ENCODE assay signal across 17 mouse cellular contexts in the genomic region with DNA sequence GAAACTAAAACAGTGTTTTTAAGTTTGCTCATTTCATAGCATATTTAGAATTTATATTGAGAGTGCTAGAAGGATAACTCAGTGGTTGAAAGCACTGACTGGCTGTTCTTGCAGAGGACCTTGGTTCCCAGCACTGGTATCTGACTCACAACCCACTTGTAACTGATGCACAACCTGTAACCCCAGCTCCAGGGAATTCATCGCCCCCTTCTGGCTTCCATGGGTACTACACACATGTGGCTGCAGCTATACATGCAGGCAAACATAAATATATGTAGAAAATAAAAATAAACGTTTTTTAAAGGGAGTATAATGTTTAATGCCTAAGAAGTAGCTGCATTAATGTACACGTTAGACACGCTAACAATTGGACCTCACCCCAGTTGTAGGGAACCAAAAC. TPM values are rescaled to one million over a fixed set of nuclear protein-coding genes. Genes with fewer than 3 reads are reported as not detected.
DNase-seq lines count a peak whose midpoint lies in the region; ATAC-seq and TF ChIP-seq lines count a peak whose summit lies in the region.
"Had no signal": no experiment of that assay in that cellular context is flagged by ENCODE, and none has a peak within 500 bp of the region (broad histone marks: within the 10 kb centered on the region; RNA-seq: fewer than 3 reads in every experiment).

No protein-coding gene starts in this region.

- no peak overlapping the region for H3K9ac ChIP-seq in intestine, postnatal 0 days (ENCODE audit: low read depth, low read length)
- H3K9ac ChIP-seq in intestine, embryonic 15.5 days: no peak overlapping the region
- no peak overlapping the region for H3K9ac ChIP-seq in midbrain, postnatal 0 days (replicated peaks; ENCODE audit: low read length, poor library complexity, severe bottlenecking)
- no peak overlapping the region for H3K9ac ChIP-seq in midbrain, embryonic 16.5 days (ENCODE audit: low read depth, low read length)
- H3K9ac ChIP-seq in ES-E14 (ENCODE audit: insufficient read depth, low read depth, low read length, poor library complexity, severe bottlenecking): no peak overlapping the region
- H3K9ac ChIP-seq: hindbrain, embryonic 13.5 days; limb, embryonic 15.5 days; midbrain, embryonic 15.5 days had no signal

- no peak for ATAC-seq in intestine, postnatal 0 days
- no peak for ATAC-seq in intestine, embryonic 15.5 days
- no peak for ATAC-seq in midbrain, postnatal 0 days (ENCODE audit: low FRiP score)
- ATAC-seq in midbrain, embryonic 16.5 days: no peak
- ATAC-seq: midbrain, embryonic 15.5 days had no signal

- TF ChIP-seq POLR2A in brain, embryonic 14.5 days (IDR thresholded peaks at IDR 0.05; ENCODE audit: borderline replicate concordance, extremely low read depth, insufficient read depth, insufficient read length, poor library complexity, severe bottlenecking): no peak

- 71% methylated on average over 4 of the region's 4 CpGs for WGBS in intestine, postnatal 0 days
- 70% methylated on average over 4 of the region's 4 CpGs for whole genome bisulfite sequencing in intestine, embryonic 15.5 days
- WGBS in midbrain, postnatal 0 days: 77% methylated on average over 4 of the region's 4 CpGs
- WGBS in midbrain, embryonic 16.5 days: 74% methylated on average over 4 of the region's 4 CpGs

- DNase-seq in midbrain, postnatal 0 days (ENCODE audit: low spot score): no peak
- no peak for DNase-seq in ES-E14 (ENCODE audit: low read depth, low spot score)
- no peak for DNase-seq in brain, embryonic 14.5 days (ENCODE audit: low read depth)
- DNase-seq in right cerebral cortex, adult 2 months (ENCODE audit: low spot score in 2 of 2): no peak
- no peak for DNase-seq in gastrocnemius, adult 18-20 months (ENCODE audit: low spot score)
- DNase-seq: cerebellum, adult 11-12 months; cerebellum, postnatal 25 days; kidney, adult 11 months; right cerebral cortex, adult 18-20 months had no signal

- TF ChIP-seq CTCF in intestine, postnatal 0 days (IDR thresholded peaks at IDR 0.05; ENCODE audit: low read depth): peak; percentile 35
- TF ChIP-seq CTCF in midbrain, postnatal 0 days (IDR thresholded peaks at IDR 0.05): peak; percentile 52
- TF ChIP-seq CTCF in brain, embryonic 14.5 days (IDR thresholded peaks at IDR 0.05; ENCODE audit: borderline replicate concordance, extremely low read depth, insufficient read depth, insufficient read length): peak; percentile 37; the same call in 1 of the 2 replicates

- in situ Hi-C loops in ES-E14 (cut with MboI; ENCODE audit: low sequenced_read_pairs in 2 of 2, unreplicated experiment in 2 of 2): no loop called here

- H3K9me3 ChIP-seq in intestine, postnatal 0 days (ENCODE audit: control insufficient read depth): no peaks in the 10 kb centered on the region
- no peaks in the 10 kb centered on the region for H3K9me3 ChIP-seq in intestine, embryonic 15.5 days
- no peaks in the 10 kb centered on the region for H3K9me3 ChIP-seq in midbrain, postnatal 0 days (ENCODE audit: low read length)
- no peaks in the 10 kb centered on the region for H3K9me3 ChIP-seq in midbrain, embryonic 16.5 days (replicated peaks; ENCODE audit: control insufficient read depth, low read length, poor library complexity, severe bottlenecking)
- no peaks in the 10 kb centered on the region for H3K9me3 ChIP-seq in ES-E14 (ENCODE audit: control insufficient read depth, insufficient read depth, low read depth, low read length)
- H3K9me3 ChIP-seq: hindbrain, embryonic 13.5 days; limb, embryonic 15.5 days; midbrain, embryonic 15.5 days had no signal

- no peaks in the 10 kb centered on the region for H3K36me3 ChIP-seq in intestine, postnatal 0 days (ENCODE audit: control insufficient read depth, insufficient read depth)
- H3K36me3 ChIP-seq in intestine, embryonic 15.5 days: no peaks in the 10 kb centered on the region
- no peaks in the 10 kb centered on the region for H3K36me3 ChIP-seq in midbrain, postnatal 0 days (ENCODE audit: insufficient read depth, low read length)
- H3K36me3 ChIP-seq in midbrain, embryonic 16.5 days (ENCODE audit: control insufficient read depth, insufficient read depth, low read length): no peaks in the 10 kb centered on the region
- H3K36me3 ChIP-seq in ES-E14 (ENCODE audit: control insufficient read depth, insufficient read depth, low read length, poor library complexity, severe bottlenecking): no peaks in the 10 kb centered on the region
- H3K36me3 ChIP-seq: hindbrain, embryonic 13.5 days; limb, embryonic 15.5 days; midbrain, embryonic 15.5 days had no signal

- H3K27ac ChIP-seq in intestine, postnatal 0 days (ENCODE audit: low read depth, low read length): no peak overlapping the region
- no peak overlapping the region for H3K27ac ChIP-seq in intestine, embryonic 15.5 days
- H3K27ac ChIP-seq in midbrain, postnatal 0 days (ENCODE audit: low read depth, low read length): no peak overlapping the region
- no peak overlapping the region for H3K27ac ChIP-seq in midbrain, embryonic 16.5 days (ENCODE audit: low read length)
- no peak overlapping the region for H3K27ac ChIP-seq in ES-E14 (ENCODE audit: insufficient read depth, low read depth, low read length, poor library complexity, severe bottlenecking)
- H3K27ac ChIP-seq: hindbrain, embryonic 13.5 days; limb, embryonic 15.5 days; midbrain, embryonic 15.5 days had no signal

- no peak overlapping the region for H3K4me3 ChIP-seq in intestine, postnatal 0 days (ENCODE audit: low read depth, low read length)
- no peak overlapping the region for H3K4me3 ChIP-seq in intestine, embryonic 15.5 days (replicated peaks)
- no peak overlapping the region for H3K4me3 ChIP-seq in midbrain, postnatal 0 days (ENCODE audit: low read depth, low read length)
- H3K4me3 ChIP-seq in midbrain, embryonic 16.5 days (ENCODE audit: low read depth, low read length): no peak overlapping the region
- H3K4me3 ChIP-seq in ES-E14 (ENCODE audit: insufficient read depth in 1 of 2, low read depth in 1 of 2, low read length in 2 of 2, poor library complexity in 1 of 2, severe bottlenecking in 1 of 2): no peak overlapping the region
- H3K4me3 ChIP-seq: hindbrain, embryonic 13.5 days; limb, embryonic 15.5 days; midbrain, embryonic 15.5 days had no signal

- no peaks in the 10 kb centered on the region for H3K4me1 ChIP-seq in intestine, postnatal 0 days (replicated peaks; ENCODE audit: control insufficient read depth, insufficient read depth, low read length)
- H3K4me1 ChIP-seq in intestine, embryonic 15.5 days (replicated peaks): no peaks in the 10 kb centered on the region
- H3K4me1 ChIP-seq in midbrain, postnatal 0 days (ENCODE audit: insufficient read depth, low read length): no peaks in the 10 kb centered on the region
- no peaks in the 10 kb centered on the region for H3K4me1 ChIP-seq in midbrain, embryonic 16.5 days (ENCODE audit: control insufficient read depth, insufficient read depth, low read length)
- H3K4me1 ChIP-seq in ES-E14 (ENCODE audit: control insufficient read depth in 2 of 2, insufficient read depth in 2 of 2, low read length in 2 of 2, poor library complexity in 1 of 2): peaks cover 0 to 2% of the 10 kb centered on the region in 2 experiments; a peak in 1 of 4 replicates
- H3K4me1 ChIP-seq: hindbrain, embryonic 13.5 days; limb, embryonic 15.5 days; midbrain, embryonic 15.5 days had no signal

- no peak overlapping the region for H3K4me2 ChIP-seq in intestine, postnatal 0 days (replicated peaks; ENCODE audit: low read depth)
- no peak overlapping the region for H3K4me2 ChIP-seq in intestine, embryonic 15.5 days (replicated peaks)
- H3K4me2 ChIP-seq in midbrain, postnatal 0 days (ENCODE audit: low read depth, low read length, poor library complexity, severe bottlenecking): no peak overlapping the region
- H3K4me2 ChIP-seq in midbrain, embryonic 16.5 days (ENCODE audit: low read length): no peak overlapping the region
- H3K4me2 ChIP-seq: hindbrain, embryonic 13.5 days; limb, embryonic 15.5 days; midbrain, embryonic 15.5 days had no signal

- no peaks in the 10 kb centered on the region for H3K27me3 ChIP-seq in intestine, postnatal 0 days (replicated peaks; ENCODE audit: control insufficient read depth, insufficient read depth, low read length)
- no peaks in the 10 kb centered on the region for H3K27me3 ChIP-seq in intestine, embryonic 15.5 days (replicated peaks)
- H3K27me3 ChIP-seq in midbrain, postnatal 0 days (ENCODE audit: insufficient read depth, low read length): no peaks in the 10 kb centered on the region
- no peaks in the 10 kb centered on the region for H3K27me3 ChIP-seq in midbrain, embryonic 16.5 days (ENCODE audit: control insufficient read depth, insufficient read depth, low read depth, low read length)
- H3K27me3 ChIP-seq: hindbrain, embryonic 13.5 days; limb, embryonic 15.5 days; midbrain, embryonic 15.5 days had no signal

TF ChIP-seq in ES-E14, 5 proteins besides CTCF, POLR2A, EP300 and RAD21:
- TF ChIP-seq MAFK (IDR thresholded peaks at IDR 0.05; ENCODE audit: insufficient read depth, low read depth, low read length) (no peak), ZC3H11A (IDR thresholded peaks at IDR 0.05; ENCODE audit: borderline replicate concordance, low read depth, low read length) (peak; percentile 55; the same call in 1 of the 2 replicates), HCFC1 (IDR thresholded peaks at IDR 0.05; ENCODE audit: borderline replicate concordance, insufficient read depth, low read length) (no peak)

RNA-seq across cellular contexts. Expression of gene Ccna1, which starts 53.6 kb away (rescaled TPM):
- polyA plus RNA-seq in intestine, postnatal 0 days (2015; fragmentation: Nextera tagmentation; extraction: Ambion mirVana): 0.86 and 1.3 TPM in 2 replicates
- 1.3 and 1.6 TPM in 2 replicates for polyA plus RNA-seq in intestine, embryonic 15.5 days (2015; fragmentation: Nextera tagmentation; extraction: Ambion mirVana)
- total RNA-seq in midbrain, postnatal 0 days (2014; rRNA removed): 1.2 and 3.6 TPM in 2 replicates
- 2.6 and 2.9 TPM in 2 replicates for polyA plus RNA-seq in midbrain, postnatal 0 days (2015; fragmentation: Nextera tagmentation; extraction: Ambion mirVana)
- 1.8 and 2.2 TPM in 2 replicates for polyA plus RNA-seq in midbrain, embryonic 16.5 days (2015; fragmentation: Nextera tagmentation; extraction: Ambion mirVana)
- 0.76 and 1.1 TPM in 2 replicates for total RNA-seq in ES-E14 (2012; rRNA removed)
- 2.1 and 2.8 TPM in 2 replicates for polyA plus RNA-seq in brain, embryonic 14.5 days (2012; rRNA removed)
- not detected for total RNA-seq in gastrocnemius, adult 18-20 months (2021)
- total RNA-seq: granulocyte monocyte progenitor cell, adult 5-6 weeks; megakaryocyte progenitor cell, adult 5-6 weeks had no signal
